8 mouse cellular contexts compared by ENCODE assay signal in the genomic region with DNA sequence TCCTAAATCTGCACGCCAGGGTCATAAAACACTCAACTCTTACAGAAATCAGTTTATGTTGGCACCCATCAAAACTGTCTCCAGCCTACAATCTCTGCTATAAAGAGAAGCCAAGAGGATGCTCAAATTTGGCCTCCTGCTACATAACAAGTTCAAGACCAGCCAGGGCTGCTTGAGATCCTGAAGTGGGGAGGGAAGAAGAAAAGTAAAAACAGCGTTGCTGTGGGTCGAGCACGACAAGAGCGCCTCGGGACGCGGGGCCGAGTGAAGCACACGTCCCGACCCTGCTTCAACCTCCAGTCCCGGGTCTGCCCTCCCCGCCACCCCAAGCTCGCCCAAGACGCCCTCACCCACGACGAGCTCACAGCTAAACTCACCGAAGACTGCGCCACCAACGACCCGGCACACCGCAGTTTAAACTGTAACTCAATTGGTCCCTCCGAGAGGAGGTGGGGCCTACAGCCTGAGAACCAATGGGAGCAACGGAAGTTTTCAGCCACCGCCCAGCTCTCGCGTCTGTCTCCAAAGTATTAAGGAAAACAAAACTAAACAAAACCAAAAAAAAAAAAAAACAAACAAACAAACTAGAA. TPM values are rescaled to one million over a fixed set of nuclear protein-coding genes. Genes with fewer than 3 reads are reported as not detected.
DNase-seq lines count a peak whose midpoint lies in the region; ATAC-seq lines count a peak whose summit lies in the region.

Gene Pttg1 (minus strand): TSS at position 428 of the 590 bp plus-strand sequence.

- 3% methylated on average over 27 of the region's 27 CpGs for WGBS in hindbrain, embryonic 10.5 days

- peaks cover 26% of the 10 kb centered on the region for H3K36me3 ChIP-seq in hindbrain, embryonic 10.5 days

- peak within 1 kb of the TSS; percentile 63 for H3K4me3 ChIP-seq in hindbrain, embryonic 10.5 days

- H3K9me3 ChIP-seq in hindbrain, embryonic 10.5 days: no peaks in the 10 kb centered on the region

- no peaks in the 10 kb centered on the region for H3K27me3 ChIP-seq in hindbrain, embryonic 10.5 days (ENCODE audit: insufficient read depth, poor library complexity, severe bottlenecking)

- H3K27ac ChIP-seq in hindbrain, embryonic 10.5 days: peak within 1 kb of the TSS; percentile 87

- peak; percentile 100 for ATAC-seq in frontal cortex, adult (ENCODE audit: low TSS enrichment)

- DNase-seq in MN1 (ENCODE audit: low spot score): peak; percentile 89
- peak; percentile 68 for DNase-seq in cerebellum, adult 9-10 months
- peak; percentile 83 for DNase-seq in hindbrain, embryonic 10.5 days (ENCODE audit: low spot score)
- peak; percentile 76 for DNase-seq in layer of hippocampus, adult 9-11 months
- DNase-seq in lung, postnatal 10 days: peak; percentile 92
- peak; percentile 72 for DNase-seq in ovary, postnatal 36 days (ENCODE audit: low spot score)
- DNase-seq in thymus, postnatal 25 days: peak; percentile 85

- H3K4me1 ChIP-seq in hindbrain, embryonic 10.5 days (replicated peaks): peaks cover 10% of the 10 kb centered on the region

RNA-seq across cellular contexts. Expression of gene Pttg1, which starts in this region (rescaled TPM):
- 115 and 124 TPM in 2 replicates for polyA plus RNA-seq in hindbrain, embryonic 10.5 days (2016; fragmentation: Nextera tagmentation; extraction: Ambion mirVana)

Comparison
In these comparisons a context has a peak if more than half of its experiments do, and no peak if none do; other contexts are left out.
1. Peak in every context shown above with its lines: DNase-seq, ATAC-seq, H3K4me3 ChIP-seq and H3K27ac ChIP-seq.